Mouse (Mus musculus): ENCODE measurements around the gene Ctsz. TPM values are rescaled to one million over a fixed set of nuclear protein-coding genes. Genes with fewer than 3 reads are reported as not detected.

Gene Ctsz
- polyA plus RNA-seq, 1 experiment from 2014 or later, result 381 TPM

- H3K36me3 ChIP-seq (ENCODE audit: control insufficient read depth, insufficient read depth, low read length), result 0 out of 2 replicates have a peak, but pooled peaks cover 4% of the 10 kb centered on the region
- no peaks in the 10 kb centered on the region for H3K27me3 ChIP-seq (replicated peaks; ENCODE audit: control insufficient read depth, insufficient read depth, low read length)
- no peak overlapping the region for H3K4me2 ChIP-seq (ENCODE audit: low read depth, low read length)
- H3K9ac ChIP-seq (ENCODE audit: low read depth, low read length), result no peak overlapping the region
- 68% methylated on average over 4 of the region's 4 CpGs for WGBS
- peaks cover 23% of the 10 kb centered on the region for H3K4me1 ChIP-seq (ENCODE audit: control insufficient read depth, insufficient read depth, low read length)
- no peak overlapping the region for H3K27ac ChIP-seq (ENCODE audit: low read length)
- no peaks in the 10 kb centered on the region for H3K9me3 ChIP-seq (ENCODE audit: control insufficient read depth, low read length)
- no peak for ATAC-seq
- H3K4me3 ChIP-seq (ENCODE audit: low read length), result no peak overlapping the region
Measured at GRCm38 (mm10) chr2:174470333-174470732, 31.5 kb upstream of the Ctsz start.

GRCm38 (mm10) chr2:174463789-174464523 is 25.1 kb upstream of the Ctsz start, which contains the start of gene Atp5e:
TSS of gene Atp5e (minus strand) at chr2:174464105.
- H3K27me3 ChIP-seq (replicated peaks; ENCODE audit: control insufficient read depth, insufficient read depth, low read length), result no peaks in the 10 kb centered on the region
- peak; percentile 100 for ATAC-seq
- H3K36me3 ChIP-seq (ENCODE audit: control insufficient read depth, insufficient read depth, low read length), result peaks cover 15% of the 10 kb centered on the region; the same call in 1 of the 2 replicates
- peak within 1 kb of the TSS; percentile 84 for H3K9ac ChIP-seq (ENCODE audit: low read depth, low read length)
- no peaks in the 10 kb centered on the region for H3K9me3 ChIP-seq (ENCODE audit: control insufficient read depth, low read length)
- H3K27ac ChIP-seq (ENCODE audit: low read length), result peak within 1 kb of the TSS; percentile 76
- WGBS, result 2% methylated on average over 48 of the region's 48 CpGs
- H3K4me3 ChIP-seq (ENCODE audit: low read length), result peak within 1 kb of the TSS; percentile 74
- H3K4me2 ChIP-seq (ENCODE audit: low read depth, low read length), result peak within 1 kb of the TSS; percentile 83
- no peaks in the 10 kb centered on the region for H3K4me1 ChIP-seq (ENCODE audit: control insufficient read depth, insufficient read depth, low read length)

GRCm38 (mm10) chr2:174463370-174463769 is 24.5 kb upstream of the Ctsz start:
- Histone ChIP-seq H3K27me3 (replicated peaks; ENCODE audit: control insufficient read depth, insufficient read depth, low read length) (no peaks in the 10 kb centered on the region), H3K27ac (ENCODE audit: low read length) (peak overlapping the region; percentile 76), H3K4me2 (ENCODE audit: low read depth, low read length) (peak overlapping the region; percentile 83), H3K36me3 (ENCODE audit: control insufficient read depth, insufficient read depth, low read length) (peaks cover 15% of the 10 kb centered on the region; the same call in 1 of the 2 replicates), H3K4me3 (ENCODE audit: low read length) (peak overlapping the region; percentile 74), H3K9ac (ENCODE audit: low read depth, low read length) (peak overlapping the region; percentile 84), H3K9me3 (ENCODE audit: control insufficient read depth, low read length) (no peaks in the 10 kb centered on the region), H3K4me1 (ENCODE audit: control insufficient read depth, insufficient read depth, low read length) (no peaks in the 10 kb centered on the region)
- 36% methylated on average over 10 of the region's 10 CpGs for WGBS
- peak; percentile 27 for ATAC-seq

GRCm38 (mm10) chr2:174459365-174459764 is 20.5 kb upstream of the Ctsz start:
- Histone ChIP-seq H3K9me3 (ENCODE audit: control insufficient read depth, low read length) (no peaks in the 10 kb centered on the region), H3K4me2 (ENCODE audit: low read depth, low read length) (no peak overlapping the region), H3K27me3 (replicated peaks; ENCODE audit: control insufficient read depth, insufficient read depth, low read length) (no peaks in the 10 kb centered on the region), H3K4me1 (ENCODE audit: control insufficient read depth, insufficient read depth, low read length) (no peaks in the 10 kb centered on the region), H3K9ac (ENCODE audit: low read depth, low read length) (no peak overlapping the region), H3K27ac (ENCODE audit: low read length) (no peak overlapping the region), H3K4me3 (ENCODE audit: low read length) (no peak overlapping the region), H3K36me3 (ENCODE audit: control insufficient read depth, insufficient read depth, low read length) (peaks cover 11% of the 10 kb centered on the region; the same call in 1 of the 2 replicates)
- WGBS, result 51% methylated on average over 2 of the region's 2 CpGs
- ATAC-seq, result no peak

- Histone ChIP-seq H3K4me2 (ENCODE audit: low read depth, low read length) (no peak overlapping the region), H3K36me3 (ENCODE audit: control insufficient read depth, insufficient read depth, low read length) (no peaks in the 10 kb centered on the region), H3K4me1 (ENCODE audit: control insufficient read depth, insufficient read depth, low read length) (no peaks in the 10 kb centered on the region), H3K27ac (ENCODE audit: low read length) (no peak overlapping the region), H3K9me3 (ENCODE audit: control insufficient read depth, low read length) (no peaks in the 10 kb centered on the region), H3K4me3 (ENCODE audit: low read length) (no peak overlapping the region), H3K27me3 (replicated peaks; ENCODE audit: control insufficient read depth, insufficient read depth, low read length) (no peaks in the 10 kb centered on the region), H3K9ac (ENCODE audit: low read depth, low read length) (no peak overlapping the region)
- 73% methylated on average over 7 of the region's 7 CpGs for WGBS
- ATAC-seq, result peak; percentile 83
Measured at GRCm38 (mm10) chr2:174453681-174454080, 14.8 kb upstream of the Ctsz start.

GRCm38 (mm10) chr2:174450353-174450752 is 11.5 kb upstream of the Ctsz start, which contains the start of gene Tubb1:
TSS of gene Tubb1 (plus strand) at chr2:174450695.
- Histone ChIP-seq H3K36me3 (ENCODE audit: control insufficient read depth, insufficient read depth, low read length) (no peaks in the 10 kb centered on the region), H3K27ac (ENCODE audit: low read length) (no peak within 1 kb of the TSS), H3K4me1 (ENCODE audit: control insufficient read depth, insufficient read depth, low read length) (no peaks in the 10 kb centered on the region), H3K4me3 (ENCODE audit: low read length) (no peak within 1 kb of the TSS), H3K27me3 (replicated peaks; ENCODE audit: control insufficient read depth, insufficient read depth, low read length) (no peaks in the 10 kb centered on the region), H3K9me3 (ENCODE audit: control insufficient read depth, low read length) (no peaks in the 10 kb centered on the region), H3K9ac (ENCODE audit: low read depth, low read length) (no peak within 1 kb of the TSS), H3K4me2 (ENCODE audit: low read depth, low read length) (no peak within 1 kb of the TSS)
- no peak for ATAC-seq
- WGBS, result 72% methylated on average over 4 of the region's 4 CpGs

GRCm38 (mm10) chr2:174448405-174448804 is 9.6 kb upstream of the Ctsz start:
- Histone ChIP-seq H3K4me3 (ENCODE audit: low read length) (no peak overlapping the region), H3K27ac (ENCODE audit: low read length) (no peak overlapping the region), H3K36me3 (ENCODE audit: control insufficient read depth, insufficient read depth, low read length) (no peaks in the 10 kb centered on the region), H3K27me3 (replicated peaks; ENCODE audit: control insufficient read depth, insufficient read depth, low read length) (no peaks in the 10 kb centered on the region), H3K9me3 (ENCODE audit: control insufficient read depth, low read length) (no peaks in the 10 kb centered on the region), H3K9ac (ENCODE audit: low read depth, low read length) (no peak overlapping the region), H3K4me1 (ENCODE audit: control insufficient read depth, insufficient read depth, low read length) (no peaks in the 10 kb centered on the region), H3K4me2 (ENCODE audit: low read depth, low read length) (no peak overlapping the region)
- WGBS, result 89% methylated on average over 4 of the region's 4 CpGs
- ATAC-seq, result no peak

- Histone ChIP-seq H3K27ac (ENCODE audit: low read length) (no peak overlapping the region), H3K9me3 (ENCODE audit: control insufficient read depth, low read length) (no peaks in the 10 kb centered on the region), H3K4me2 (ENCODE audit: low read depth, low read length) (no peak overlapping the region), H3K4me3 (ENCODE audit: low read length) (no peak overlapping the region), H3K36me3 (ENCODE audit: control insufficient read depth, insufficient read depth, low read length) (no peaks in the 10 kb centered on the region), H3K4me1 (ENCODE audit: control insufficient read depth, insufficient read depth, low read length) (no peaks in the 10 kb centered on the region), H3K9ac (ENCODE audit: low read depth, low read length) (no peak overlapping the region), H3K27me3 (replicated peaks; ENCODE audit: control insufficient read depth, insufficient read depth, low read length) (no peaks in the 10 kb centered on the region)
- 62% methylated on average over 8 of the region's 8 CpGs for WGBS
- ATAC-seq, result no peak
Measured at GRCm38 (mm10) chr2:174446905-174447304, 8.1 kb upstream of the Ctsz start.

- Histone ChIP-seq H3K9me3 (ENCODE audit: control insufficient read depth, low read length) (no peaks in the 10 kb centered on the region), H3K4me2 (ENCODE audit: low read depth, low read length) (no peak overlapping the region), H3K9ac (ENCODE audit: low read depth, low read length) (no peak overlapping the region), H3K4me1 (ENCODE audit: control insufficient read depth, insufficient read depth, low read length) (peaks cover 3% of the 10 kb centered on the region; the same call in 1 of the 2 replicates), H3K27ac (ENCODE audit: low read length) (no peak overlapping the region), H3K27me3 (replicated peaks; ENCODE audit: control insufficient read depth, insufficient read depth, low read length) (no peaks in the 10 kb centered on the region), H3K36me3 (ENCODE audit: control insufficient read depth, insufficient read depth, low read length) (no peaks in the 10 kb centered on the region), H3K4me3 (ENCODE audit: low read length) (no peak overlapping the region)
- ATAC-seq, result no peak
- 48% methylated on average over 7 of the region's 7 CpGs for WGBS
Measured at GRCm38 (mm10) chr2:174446492-174446891, 7.7 kb upstream of the Ctsz start.

Data from intestine, embryonic 16.5 days (tissue).